Mouse (Mus musculus): ENCODE data around the gene Fbxl22. TPM values are rescaled to one million over a fixed set of nuclear protein-coding genes. Genes with fewer than 3 reads are reported as not detected.

The Fbxl22 gene
- polyA plus RNA-seq, 1 experiment: not detected

GRCm38 (mm10) chr9:66516296-66516940, 2.0 kb upstream of the Fbxl22 start:
- no peaks in the 10 kb centered on the region for H3K27me3 ChIP-seq (ENCODE audit: control insufficient read depth, insufficient read depth, low read length, poor library complexity, severe bottlenecking)
- H3K9ac ChIP-seq (ENCODE audit: low read depth, poor library complexity, severe bottlenecking): no peak overlapping the region
- H3K27ac ChIP-seq (ENCODE audit: insufficient read depth, low read length): no peak overlapping the region
- H3K4me1 ChIP-seq (ENCODE audit: control insufficient read depth, insufficient read depth, low read length): no peaks in the 10 kb centered on the region
- H3K9me3 ChIP-seq (replicated peaks; ENCODE audit: control insufficient read depth, insufficient read depth, low read length, poor library complexity, severe bottlenecking): no peaks in the 10 kb centered on the region
- no peak for TF ChIP-seq POLR2A (IDR thresholded peaks at IDR 0.05; ENCODE audit: insufficient read depth, low read length)
- TF ChIP-seq EP300 (IDR thresholded peaks at IDR 0.05; ENCODE audit: insufficient read depth, low read depth, low read length): no peak
- no peak for TF ChIP-seq CTCF (IDR thresholded peaks at IDR 0.05; ENCODE audit: low read depth, low read length)
- H3K36me3 ChIP-seq (ENCODE audit: control insufficient read depth, insufficient read depth, low read length, poor library complexity, severe bottlenecking): 0 out of 2 replicates have a peak, but pooled peaks cover 2% of the 10 kb centered on the region
- no peak overlapping the region for H3K4me3 ChIP-seq (ENCODE audit: low read depth, low read length)

GRCm38 (mm10) chr9:66515680-66516210, 1.4 kb upstream of the Fbxl22 start:
- H3K9me3 ChIP-seq (replicated peaks; ENCODE audit: control insufficient read depth, insufficient read depth, low read length, poor library complexity, severe bottlenecking): no peaks in the 10 kb centered on the region
- H3K9ac ChIP-seq (ENCODE audit: low read depth, poor library complexity, severe bottlenecking): no peak overlapping the region
- H3K4me3 ChIP-seq (ENCODE audit: low read depth, low read length): no peak overlapping the region
- 0 out of 2 replicates have a peak, but pooled peaks cover 2% of the 10 kb centered on the region for H3K36me3 ChIP-seq (ENCODE audit: control insufficient read depth, insufficient read depth, low read length, poor library complexity, severe bottlenecking)
- no peak overlapping the region for H3K27ac ChIP-seq (ENCODE audit: insufficient read depth, low read length)
- no peak for TF ChIP-seq CTCF (IDR thresholded peaks at IDR 0.05; ENCODE audit: low read depth, low read length)
- TF ChIP-seq POLR2A (IDR thresholded peaks at IDR 0.05; ENCODE audit: insufficient read depth, low read length): no peak
- TF ChIP-seq EP300 (IDR thresholded peaks at IDR 0.05; ENCODE audit: insufficient read depth, low read depth, low read length): no peak
- H3K4me1 ChIP-seq (ENCODE audit: control insufficient read depth, insufficient read depth, low read length): no peaks in the 10 kb centered on the region
- H3K27me3 ChIP-seq (ENCODE audit: control insufficient read depth, insufficient read depth, low read length, poor library complexity, severe bottlenecking): no peaks in the 10 kb centered on the region

GRCm38 (mm10) chr9:66515115-66515514, 722 bp upstream of the Fbxl22 start:
- no peaks in the 10 kb centered on the region for H3K27me3 ChIP-seq (ENCODE audit: control insufficient read depth, insufficient read depth, low read length, poor library complexity, severe bottlenecking)
- no peak overlapping the region for H3K4me3 ChIP-seq (ENCODE audit: low read depth, low read length)
- H3K27ac ChIP-seq (ENCODE audit: insufficient read depth, low read length): no peak overlapping the region; the same call in 1 of the 2 replicates
- TF ChIP-seq EP300 (IDR thresholded peaks at IDR 0.05; ENCODE audit: insufficient read depth, low read depth, low read length) (no peak), POLR2A (IDR thresholded peaks at IDR 0.05; ENCODE audit: insufficient read depth, low read length) (no peak), CTCF (IDR thresholded peaks at IDR 0.05; ENCODE audit: low read depth, low read length) (no peak)
- H3K9me3 ChIP-seq (replicated peaks; ENCODE audit: control insufficient read depth, insufficient read depth, low read length, poor library complexity, severe bottlenecking): no peaks in the 10 kb centered on the region
- no peak overlapping the region for H3K9ac ChIP-seq (ENCODE audit: low read depth, poor library complexity, severe bottlenecking)
- H3K36me3 ChIP-seq (ENCODE audit: control insufficient read depth, insufficient read depth, low read length, poor library complexity, severe bottlenecking): 0 out of 2 replicates have a peak, but pooled peaks cover 2% of the 10 kb centered on the region
- H3K4me1 ChIP-seq (ENCODE audit: control insufficient read depth, insufficient read depth, low read length): peaks cover 2% of the 10 kb centered on the region

GRCm38 (mm10) chr9:66513661-66514255, 635 bp downstream of the Fbxl22 start:
- no peak overlapping the region for H3K4me3 ChIP-seq (ENCODE audit: low read depth, low read length)
- H3K27ac ChIP-seq (ENCODE audit: insufficient read depth, low read length): peak overlapping the region; percentile 47
- no peak for TF ChIP-seq EP300 (IDR thresholded peaks at IDR 0.05; ENCODE audit: insufficient read depth, low read depth, low read length)
- H3K9me3 ChIP-seq (replicated peaks; ENCODE audit: control insufficient read depth, insufficient read depth, low read length, poor library complexity, severe bottlenecking): no peaks in the 10 kb centered on the region
- H3K9ac ChIP-seq (ENCODE audit: low read depth, poor library complexity, severe bottlenecking): no peak overlapping the region
- 0 out of 2 replicates have a peak, but pooled peaks cover 2% of the 10 kb centered on the region for H3K36me3 ChIP-seq (ENCODE audit: control insufficient read depth, insufficient read depth, low read length, poor library complexity, severe bottlenecking)
- H3K4me1 ChIP-seq (ENCODE audit: control insufficient read depth, insufficient read depth, low read length): peaks cover 2% of the 10 kb centered on the region
- H3K27me3 ChIP-seq (ENCODE audit: control insufficient read depth, insufficient read depth, low read length, poor library complexity, severe bottlenecking): no peaks in the 10 kb centered on the region

- Histone ChIP-seq H3K27me3 (ENCODE audit: control insufficient read depth, insufficient read depth, low read length, poor library complexity, severe bottlenecking) (no peaks in the 10 kb centered on the region), H3K4me1 (ENCODE audit: control insufficient read depth, insufficient read depth, low read length) (peaks cover 2% of the 10 kb centered on the region), H3K27ac (ENCODE audit: insufficient read depth, low read length) (peak overlapping the region; percentile 47), H3K4me3 (ENCODE audit: low read depth, low read length) (no peak overlapping the region), H3K9ac (ENCODE audit: low read depth, poor library complexity, severe bottlenecking) (peak overlapping the region; percentile 63), H3K36me3 (ENCODE audit: control insufficient read depth, insufficient read depth, low read length, poor library complexity, severe bottlenecking) (peaks cover under 1% of the 10 kb centered on the region; the same call in 1 of the 2 replicates), H3K9me3 (replicated peaks; ENCODE audit: control insufficient read depth, insufficient read depth, low read length, poor library complexity, severe bottlenecking) (no peaks in the 10 kb centered on the region)
- peak; percentile 5 for TF ChIP-seq CTCF (IDR thresholded peaks at IDR 0.05; ENCODE audit: low read depth, low read length)
- TF ChIP-seq EP300 (IDR thresholded peaks at IDR 0.05; ENCODE audit: insufficient read depth, low read depth, low read length): no peak
Observed at GRCm38 (mm10) chr9:66513150-66513549, 1.2 kb downstream of the Fbxl22 start.

DNA sequence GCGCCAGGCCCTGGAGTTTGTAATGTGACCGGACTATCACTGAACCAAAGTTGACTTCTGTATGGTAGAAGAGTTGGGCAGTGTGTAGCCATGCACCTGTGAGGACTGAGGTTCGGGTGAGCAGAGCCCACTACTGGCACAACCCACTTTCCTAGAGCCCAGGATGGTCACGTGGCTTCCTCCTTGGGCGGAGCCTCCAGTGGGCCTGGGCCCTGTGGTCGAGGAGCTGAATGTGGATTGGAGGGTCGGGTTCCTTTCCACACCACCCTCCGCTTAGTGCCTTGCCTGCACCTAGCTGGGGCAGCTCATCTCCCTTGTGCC, 2.1 kb downstream of the Fbxl22 start:
- Histone ChIP-seq H3K9ac (ENCODE audit: low read depth, poor library complexity, severe bottlenecking) (peak overlapping the region; percentile 63), H3K4me3 (ENCODE audit: low read depth, low read length) (peak overlapping the region; percentile 77), H3K4me1 (ENCODE audit: control insufficient read depth, insufficient read depth, low read length) (peaks cover 2% of the 10 kb centered on the region), H3K27ac (ENCODE audit: insufficient read depth, low read length) (peak overlapping the region; percentile 60), H3K9me3 (replicated peaks; ENCODE audit: control insufficient read depth, insufficient read depth, low read length, poor library complexity, severe bottlenecking) (no peaks in the 10 kb centered on the region), H3K36me3 (ENCODE audit: control insufficient read depth, insufficient read depth, low read length, poor library complexity, severe bottlenecking) (no peaks in the 10 kb centered on the region; the same call in 1 of the 2 replicates), H3K27me3 (ENCODE audit: control insufficient read depth, insufficient read depth, low read length, poor library complexity, severe bottlenecking) (no peaks in the 10 kb centered on the region)
- TF ChIP-seq POLR2A (IDR thresholded peaks at IDR 0.05; ENCODE audit: insufficient read depth, low read length) (peak; percentile 75), CTCF (IDR thresholded peaks at IDR 0.05; ENCODE audit: low read depth, low read length) (no peak)
